Mouse (Mus musculus): Measurements from ENCODE around the gene Fstl1.

Fstl1 gene

GRCm38 (mm10) chr16:37817986-37818385 is 41.3 kb downstream of the Fstl1 start:
- DNase-seq (ENCODE audit: low read depth) = no peak

GRCm38 (mm10) chr16:37823949-37824348 is 47.3 kb downstream of the Fstl1 start:
- no peak for DNase-seq (ENCODE audit: low read depth)

GRCm38 (mm10) chr16:37824778-37825505 is 48.3 kb downstream of the Fstl1 start:
- no peak for DNase-seq (ENCODE audit: low read depth)

DNA sequence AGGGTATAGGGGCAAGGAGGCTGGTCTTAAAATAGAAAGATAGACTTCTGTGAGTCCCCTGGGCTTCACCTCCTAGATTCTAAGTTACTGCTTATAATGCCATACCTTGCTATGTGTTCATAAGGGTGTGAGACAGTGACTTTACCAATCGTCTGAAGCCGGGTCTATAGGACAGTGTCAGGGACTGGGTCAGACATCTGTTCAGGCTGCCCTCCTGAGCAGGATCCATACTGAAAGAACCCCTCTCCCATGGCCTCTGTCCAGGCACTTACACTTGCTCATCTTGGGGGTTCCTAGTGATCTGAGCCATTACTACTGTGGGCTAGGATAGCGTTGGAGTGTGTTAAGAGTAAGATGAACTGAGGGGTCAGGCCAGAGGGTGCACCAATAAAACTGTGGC is 49.6 kb downstream of the Fstl1 start:
- no peak for DNase-seq (ENCODE audit: low read depth)

GRCm38 (mm10) chr16:37831041-37831440 is 54.4 kb downstream of the Fstl1 start:
- no peak for DNase-seq (ENCODE audit: low read depth)

DNA sequence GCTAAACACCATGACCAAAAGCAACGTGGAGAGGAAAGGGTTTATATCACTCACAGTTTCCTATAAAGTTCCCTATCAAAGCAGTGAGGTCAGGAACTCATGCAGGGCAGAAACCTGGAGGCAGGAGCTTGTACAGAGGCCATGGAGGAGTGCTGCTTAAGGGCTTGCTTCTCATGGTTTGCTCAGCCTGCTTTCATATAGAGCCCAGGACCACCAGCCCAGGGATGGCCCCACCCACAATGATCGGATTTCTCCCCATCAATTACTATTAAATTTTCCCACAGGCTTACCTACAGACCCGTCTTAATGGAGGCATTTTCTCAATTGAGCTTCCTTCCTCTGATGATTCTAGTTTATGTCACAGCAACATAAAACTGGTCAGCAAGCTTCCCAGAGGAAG is 60.9 kb downstream of the Fstl1 start:
- no peak for DNase-seq (ENCODE audit: low read depth)

- DNase-seq (ENCODE audit: low read depth) = no peak
These were observed 65.8 kb downstream of the Fstl1 start for GRCm38 (mm10) chr16:37842439-37842838.

GRCm38 (mm10) chr16:37843740-37844139 is 67.1 kb downstream of the Fstl1 start:
- DNase-seq (ENCODE audit: low read depth) = no peak

- no peak for DNase-seq (ENCODE audit: low read depth)
These were observed 68.7 kb downstream of the Fstl1 start for GRCm38 (mm10) chr16:37845202-37845925.

DNA sequence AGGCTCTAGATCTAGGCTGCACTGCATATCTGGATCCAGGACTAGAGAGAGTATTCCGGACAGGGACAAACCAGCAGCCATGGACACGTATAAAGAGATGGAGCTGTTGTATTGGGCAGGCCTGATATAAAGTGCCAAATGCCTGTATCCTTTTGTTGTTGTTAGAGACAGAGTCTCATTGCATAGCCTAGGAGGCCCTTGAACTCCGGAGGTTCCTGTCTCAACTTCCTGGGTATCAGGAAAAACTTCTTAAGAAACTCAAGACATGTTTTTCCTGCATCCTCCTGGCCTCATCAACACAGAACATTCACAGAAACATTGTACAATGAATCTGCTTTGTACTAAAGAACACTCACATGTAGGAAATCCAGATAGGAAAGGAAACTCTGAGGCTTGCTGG is 70.4 kb downstream of the Fstl1 start:
- DNase-seq (ENCODE audit: low read depth) = no peak

- DNase-seq (ENCODE audit: low read depth) = no peak
These were observed 74.7 kb downstream of the Fstl1 start for GRCm38 (mm10) chr16:37851366-37851765.

- DNase-seq (ENCODE audit: low read depth) = no peak
These were observed 76.6 kb downstream of the Fstl1 start for GRCm38 (mm10) chr16:37853279-37853678.

DNA sequence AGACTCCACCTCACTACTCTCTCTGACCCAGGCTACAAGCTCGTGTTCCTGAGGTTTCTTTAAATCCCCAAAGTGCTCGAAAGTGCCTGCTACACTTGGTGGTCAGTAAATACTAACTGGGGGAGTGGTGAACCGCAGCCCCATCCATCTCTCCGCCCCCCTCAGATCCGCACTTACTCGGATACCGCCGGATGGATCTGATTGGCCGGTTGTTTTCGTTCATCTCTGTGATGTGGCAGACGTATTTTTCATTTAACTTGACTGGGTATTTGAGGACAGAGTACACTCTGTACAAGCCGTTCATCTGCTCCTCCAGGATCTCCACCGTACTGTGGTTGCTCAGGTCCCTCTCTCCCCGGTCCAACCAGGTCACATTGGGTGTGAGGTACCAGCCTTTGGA is 77.4 kb downstream of the Fstl1 start:
- DNase-seq (ENCODE audit: low read depth) = no peak

DNA sequence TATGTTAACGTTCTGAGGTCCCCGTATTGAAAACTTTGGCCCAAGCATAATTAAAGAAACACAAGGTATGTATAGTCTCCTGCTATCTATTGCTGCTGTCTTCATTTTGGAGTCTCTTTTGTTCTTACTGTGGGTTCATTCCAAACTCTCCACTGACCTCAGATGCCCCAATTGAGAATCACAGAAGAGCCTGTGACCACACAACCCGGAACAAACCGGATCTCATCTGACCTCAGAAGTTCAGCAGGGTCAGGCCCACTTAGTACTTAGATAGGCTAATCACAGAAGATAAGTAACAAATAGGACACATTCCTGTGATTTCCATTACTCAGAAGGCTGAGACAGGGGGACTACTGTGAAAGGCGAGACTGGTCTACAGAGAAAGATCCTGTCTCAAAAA is 77.9 kb downstream of the Fstl1 start:
- DNase-seq (ENCODE audit: low read depth) = no peak

DNA sequence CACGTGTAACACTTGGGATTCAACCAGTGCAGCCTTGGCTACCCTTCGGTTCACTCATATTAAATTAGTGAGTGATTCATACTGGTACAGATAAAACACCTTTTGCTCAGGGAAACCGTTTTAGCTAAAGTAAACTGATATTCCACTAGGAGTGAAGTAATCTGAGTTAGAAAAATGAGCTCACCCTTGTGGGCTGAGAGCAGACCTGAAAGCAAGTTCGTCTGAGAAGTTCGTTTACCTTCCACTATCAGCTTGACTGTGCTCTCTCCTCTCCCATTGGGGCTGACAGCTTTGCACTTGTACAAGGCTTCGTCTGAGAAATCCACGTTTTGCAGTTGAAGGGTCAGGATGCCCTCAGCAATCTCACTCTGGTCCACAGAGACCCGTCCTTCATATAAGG is 78.9 kb downstream of the Fstl1 start:
- DNase-seq (ENCODE audit: low read depth) = no peak

GRCm38 (mm10) chr16:37856327-37856726 is 79.7 kb downstream of the Fstl1 start:
- DNase-seq (ENCODE audit: low read depth) = no peak

GRCm38 (mm10) chr16:37857495-37857894 is 80.8 kb downstream of the Fstl1 start:
- DNase-seq (ENCODE audit: low read depth) = no peak

DNA sequence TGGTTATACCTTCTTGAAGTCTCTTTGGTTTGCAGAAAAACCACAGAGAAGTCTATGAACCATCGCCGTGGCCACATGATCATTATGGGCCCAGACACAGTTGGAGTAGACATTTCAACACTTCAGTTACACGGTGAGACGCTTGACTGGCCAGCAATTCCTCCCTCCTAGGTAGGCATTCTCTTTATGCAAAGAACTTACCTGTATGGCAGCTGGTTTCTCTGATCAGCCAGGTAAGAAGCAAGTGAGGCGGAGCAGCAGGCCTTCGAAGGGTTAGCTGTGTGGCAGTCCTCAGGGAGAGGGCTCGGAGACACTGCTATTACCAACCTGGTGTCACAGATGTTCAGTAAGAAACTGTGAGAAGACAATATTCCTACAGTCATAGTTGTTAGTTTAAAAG is 83.5 kb downstream of the Fstl1 start:
- no peak for DNase-seq (ENCODE audit: low read depth)

GRCm38 (mm10) chr16:37861029-37861428 is 84.4 kb downstream of the Fstl1 start, which contains the start of gene Gm36028:
Gene Gm36028 (minus strand): TSS chr16:37861146.
- DNase-seq (ENCODE audit: low read depth) = no peak

DNA sequence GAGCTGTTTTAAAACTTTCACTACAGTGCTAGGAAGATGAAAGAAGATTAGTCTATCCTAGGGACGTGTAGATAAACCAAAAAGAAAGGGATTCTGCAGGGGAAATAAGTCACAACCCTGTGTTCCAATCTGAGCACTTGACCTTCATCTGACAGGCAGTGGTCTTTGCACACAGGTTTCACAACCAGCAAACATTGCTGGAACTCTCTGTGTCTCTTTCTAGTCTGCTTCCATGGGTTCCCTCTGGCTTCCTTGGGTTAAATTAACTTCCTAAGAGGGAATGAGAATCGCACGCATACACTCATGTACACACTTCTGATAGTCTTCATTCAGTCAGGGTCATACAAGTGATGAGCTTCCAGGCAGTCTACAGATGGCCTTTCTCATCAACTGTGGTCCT is 87.2 kb downstream of the Fstl1 start:
- no peak for DNase-seq (ENCODE audit: low read depth)

DNA sequence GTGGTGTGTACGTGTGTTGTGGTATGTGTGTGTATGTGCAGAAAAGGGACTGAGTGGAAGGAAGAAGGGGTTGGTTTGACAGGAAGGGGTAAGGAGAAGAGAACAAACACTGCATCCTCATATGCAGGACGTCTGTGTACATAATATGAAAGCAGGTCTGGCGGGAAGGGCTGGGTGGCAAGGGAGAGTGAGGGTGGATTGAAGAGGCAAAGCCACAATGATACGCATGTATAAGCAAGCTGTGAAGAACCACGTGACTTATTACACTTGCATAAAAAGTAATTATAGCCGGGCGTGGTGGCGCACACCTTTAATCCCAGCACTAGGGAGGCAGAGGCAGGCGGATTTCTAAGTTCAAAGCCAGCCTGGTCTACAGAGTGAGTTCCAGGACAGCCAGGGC is 89.2 kb downstream of the Fstl1 start:
- no peak for DNase-seq (ENCODE audit: low read depth)

DNA sequence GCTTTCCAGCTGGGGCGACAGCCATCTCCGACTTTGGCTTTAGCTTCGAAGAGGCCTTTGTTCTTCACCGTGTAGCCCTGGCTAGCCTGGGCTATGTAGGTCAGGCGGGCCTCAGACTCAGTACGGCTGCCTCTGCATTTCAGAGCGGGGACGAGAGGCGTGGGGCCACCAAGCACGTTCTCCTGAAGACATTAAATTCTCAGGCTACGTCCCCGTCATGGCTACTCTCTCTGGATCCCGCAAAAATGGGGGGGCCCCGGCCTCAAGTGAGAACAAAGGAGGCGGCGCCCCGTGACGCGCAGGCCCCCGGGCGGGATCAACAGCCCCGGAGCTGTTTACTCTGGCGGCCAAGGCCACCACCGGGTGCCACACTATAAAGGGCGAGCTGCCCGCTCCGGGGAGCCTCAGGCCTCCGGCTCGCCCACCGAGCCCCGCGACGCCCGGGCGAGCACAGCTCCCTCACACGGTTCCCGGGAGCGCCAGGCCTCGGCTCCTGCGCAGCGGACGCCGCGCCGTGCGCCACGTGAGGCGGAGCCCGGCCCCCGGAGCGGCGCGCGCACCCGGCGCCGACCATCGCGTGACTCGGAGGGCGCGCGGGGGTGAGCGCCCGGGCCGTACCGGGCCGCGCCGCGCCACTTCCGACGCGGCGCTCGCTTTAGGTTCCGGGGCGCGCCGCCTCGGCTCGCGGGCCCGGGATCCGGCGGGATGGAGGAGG is 91.3 kb downstream of the Fstl1 start, which contains the start of gene Lrrc58:
Gene Lrrc58 (plus strand): TSS at position 599 of the 715 bp plus-strand sequence.
- DNase-seq (ENCODE audit: low read depth) = peak; percentile 60

Data from c-Kit-positive CD71-negative TER-119-negative erythroid progenitor cells, embryonic 14.5 days (primary cell).